Comparison of ENCODE assay signal across 8 mouse cellular contexts in the genomic region with DNA sequence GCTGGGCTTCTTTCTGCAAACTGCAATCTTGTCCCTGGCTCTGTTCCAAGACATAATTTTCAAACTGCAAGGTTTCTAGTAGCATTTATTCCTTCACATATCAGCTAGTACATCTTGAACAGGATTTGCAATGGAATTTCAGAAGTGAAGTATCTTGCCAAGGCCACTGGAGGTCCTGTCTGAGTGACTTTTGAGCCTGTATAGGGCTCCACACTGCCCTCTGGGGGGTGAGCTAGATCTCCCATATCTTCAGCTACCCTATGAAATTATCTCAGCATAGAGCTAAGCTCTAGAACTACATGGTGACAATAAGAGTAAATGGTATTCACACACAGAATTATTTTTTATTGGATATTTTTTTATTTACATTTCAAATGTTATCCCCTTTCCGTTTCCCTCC. TPM values are rescaled to one million over a fixed set of nuclear protein-coding genes. Genes with fewer than 3 reads are reported as not detected.
A peak's percentile ranks its signal among the peaks of the same experiment; 100 is the strongest.
DNase-seq lines count a peak whose midpoint lies in the region; ATAC-seq and TF ChIP-seq lines count a peak whose summit lies in the region.

No protein-coding gene starts in this region.

- no peak for ATAC-seq in heart, embryonic 11.5 days (replicated peaks; ENCODE audit: insufficient number of reproducible peaks, low FRiP score, low TSS enrichment)
- ATAC-seq in hematopoietic stem cell, adult 5-6 weeks (replicated peaks in 1 of 2; ENCODE audit: insufficient read depth in 1 of 2, low FRiP score in 2 of 2, low TSS enrichment in 1 of 2, low read depth in 1 of 2, poor library complexity in 2 of 2, severe bottlenecking in 2 of 2) = peak; percentile 83 to 97
- peak; percentile 100 for ATAC-seq in megakaryocyte progenitor cell, adult 5-6 weeks (replicated peaks; ENCODE audit: poor library complexity)

- H3K27ac ChIP-seq in heart, adult 2 months = no peak overlapping the region
- H3K27ac ChIP-seq in heart, embryonic 11.5 days (ENCODE audit: low read depth, low read length) = no peak overlapping the region
- H3K27ac ChIP-seq in CH12.LX (ENCODE audit: insufficient read depth, low read depth) = no peak overlapping the region

- no peaks in the 10 kb centered on the region for H3K27me3 ChIP-seq in heart, adult 2 months (ENCODE audit: control insufficient read depth, insufficient read depth, low read length)
- no peaks in the 10 kb centered on the region for H3K27me3 ChIP-seq in heart, embryonic 11.5 days (ENCODE audit: control insufficient read depth, insufficient read depth, low read length)
- no peaks in the 10 kb centered on the region for H3K27me3 ChIP-seq in CH12.LX (replicated peaks)

- H3K4me2 ChIP-seq in heart, embryonic 11.5 days = no peak overlapping the region
- no peak overlapping the region for H3K4me2 ChIP-seq in CH12.LX (ENCODE audit: insufficient read depth, low read depth, poor library complexity, severe bottlenecking)

- intact Hi-C loops in heart, adult 2 months (cut with DNase I) = no loop called here

- DNase-seq in heart, adult 2 months = peak in 1 of 2 experiments; percentile 31
- peak; percentile 76 for DNase-seq in CH12.LX (ENCODE audit: extremely low read depth)
- no peak for DNase-seq in cerebellum, adult 9-11 months
- no peak for DNase-seq in embryo, embryonic 10.5 days (ENCODE audit: low spot score)
- no peak for DNase-seq in urinary bladder, postnatal 25 days (ENCODE audit: low spot score)

- H3K79me2 ChIP-seq in heart, adult 2 months (replicated peaks; ENCODE audit: control insufficient read depth, insufficient read depth, low read length) = no peaks in the 10 kb centered on the region
- no peaks in the 10 kb centered on the region for H3K79me2 ChIP-seq in CH12.LX (replicated peaks; ENCODE audit: control insufficient read depth, extremely low read depth, insufficient read depth, poor library complexity, severe bottlenecking)

- H3K4me3 ChIP-seq in heart, adult 2 months = no peak overlapping the region
- H3K4me3 ChIP-seq in heart, embryonic 11.5 days (ENCODE audit: low read depth, low read length) = no peak overlapping the region
- no peak overlapping the region for H3K4me3 ChIP-seq in CH12.LX (replicated peaks in 1 of 3; ENCODE audit: low read depth in 2 of 3, low read length in 2 of 3, poor library complexity in 1 of 3)

- in situ Hi-C loops in CH12.LX (cut with MboI; ENCODE audit: low pct_ligation_motif_present, low pct_unique_long_range_greater_than_20kb, low sequenced_read_pairs) = no loop called here

- WGBS in heart, adult 2 months = 88% methylated on average over 1 of the region's 1 CpGs
- 96% methylated on average over 1 of the region's 1 CpGs for WGBS in heart, embryonic 11.5 days (ENCODE audit: insufficient replicate concordance)

- H3K36me3 ChIP-seq in heart, adult 2 months (ENCODE audit: control insufficient read depth, insufficient read depth, low read length) = no peaks in the 10 kb centered on the region
- H3K36me3 ChIP-seq in heart, embryonic 11.5 days (ENCODE audit: control insufficient read depth, insufficient read depth, low read length) = no peaks in the 10 kb centered on the region
- no peaks in the 10 kb centered on the region for H3K36me3 ChIP-seq in CH12.LX (replicated peaks in 1 of 2; ENCODE audit: control insufficient read depth in 1 of 2, insufficient read depth in 1 of 2, low read length in 1 of 2)

- no peaks in the 10 kb centered on the region for H3K9me3 ChIP-seq in heart, embryonic 11.5 days (replicated peaks; ENCODE audit: control insufficient read depth, low read length)
- no peaks in the 10 kb centered on the region for H3K9me3 ChIP-seq in CH12.LX (replicated peaks; ENCODE audit: low read length)

- TF ChIP-seq POLR2A in heart, adult 2 months (IDR thresholded peaks at IDR 0.05; ENCODE audit: insufficient read depth, low read depth, low read length) = no peak
- TF ChIP-seq POLR2A in CH12.LX (IDR thresholded peaks at IDR 0.05; ENCODE audit: low read depth, low read length) = no peak

- H3K9ac ChIP-seq in heart, adult 2 months (ENCODE audit: low read depth, low read length) = no peak overlapping the region
- no peak overlapping the region for H3K9ac ChIP-seq in heart, embryonic 11.5 days (ENCODE audit: low read depth, low read length)
- H3K9ac ChIP-seq in CH12.LX (ENCODE audit: insufficient read depth, low read depth) = no peak overlapping the region

- dilution Hi-C loops in CH12.LX (cut with MboI; ENCODE audit: extremely low pct_ligation_motif_present, extremely low pct_unique_long_range_greater_than_20kb, low sequenced_read_pairs) = no loop called here

- no peak for TF ChIP-seq EP300 in heart, adult 2 months (IDR thresholded peaks at IDR 0.05; ENCODE audit: insufficient read depth, low read depth, low read length)
- no peak for TF ChIP-seq EP300 in CH12.LX (IDR thresholded peaks at IDR 0.05; ENCODE audit: low read length)

- H3K4me1 ChIP-seq in heart, adult 2 months (ENCODE audit: control insufficient read depth, insufficient read depth, low read length) = no peaks in the 10 kb centered on the region
- H3K4me1 ChIP-seq in heart, embryonic 11.5 days (ENCODE audit: control insufficient read depth, insufficient read depth, low read length) = no peaks in the 10 kb centered on the region
- H3K4me1 ChIP-seq in CH12.LX (ENCODE audit: control insufficient read depth in 1 of 2, insufficient read depth in 2 of 2) = peaks cover 0 to 19% of the 10 kb centered on the region in 2 experiments; a peak in 2 of 4 replicates

- peak; percentile 80 for TF ChIP-seq RAD21 in CH12.LX (IDR thresholded peaks at IDR 0.05; ENCODE audit: low read depth, low read length)

- TF ChIP-seq CTCF in heart, adult 2 months (IDR thresholded peaks at IDR 0.05) = peak; percentile 53
- peak; percentile 30 to 100; a peak in 2 of 4 replicates for TF ChIP-seq CTCF in CH12.LX (conservative IDR thresholded peaks at IDR 0.05 in 1 of 2, IDR thresholded peaks at IDR 0.05 in 1 of 2; ENCODE audit: low read depth in 2 of 2, low read length in 2 of 2)

TF ChIP-seq in CH12.LX, 34 proteins besides CTCF, POLR2A, EP300 and RAD21:
- TF ChIP-seq JUND (conservative IDR thresholded peaks at IDR 0.05; ENCODE audit: low read depth, low read length) (0 out of 2 replicates have a peak, but pooled peaks have one; percentile 10), IRF4 (IDR thresholded peaks at IDR 0.05; ENCODE audit: low read depth, low read length) (0 out of 2 replicates have a peak, but pooled peaks have one; percentile 18), USF1 (IDR thresholded peaks at IDR 0.05; ENCODE audit: low read depth, low read length) (no peak), NELFE (IDR thresholded peaks at IDR 0.05; ENCODE audit: low read depth, low read length) (peak; percentile 69; the same call in 1 of the 2 replicates), SMC3 (IDR thresholded peaks at IDR 0.05; ENCODE audit: low read depth, low read length) (peak; percentile 98), TCF12 (IDR thresholded peaks at IDR 0.05; ENCODE audit: low read depth, low read length) (no peak), ZC3H11A (IDR thresholded peaks at IDR 0.05; ENCODE audit: low read depth, low read length) (peak; percentile 69)
TF ChIP-seq in CH12.LX: peak in this region for 5.

RNA-seq across cellular contexts. Expression of a gene that starts 2.9 kb away (rescaled TPM):
- 1 to 10 TPM in 1 of 2 experiments, under 1 TPM in 1; 0.82 to 1.2 TPM for total RNA-seq in heart, adult 2 months (2021)
- polyA plus RNA-seq in heart, adult 2 months (2012; rRNA removed) = 2.2 and 3.1 TPM in 2 replicates
- polyA plus RNA-seq in heart, embryonic 11.5 days (2014; fragmentation: Nextera tagmentation; extraction: Ambion mirVana) = 0.03 and 1.1 TPM in 2 replicates
- total RNA-seq in CH12.LX (2012; rRNA removed) = 1.0 and 1.2 TPM in 2 replicates
- total RNA-seq in CH12.LX (2014; rRNA removed) = 0.54 and 0.86 TPM in 2 replicates
- 1.8 and 2.1 TPM in 2 replicates for polyA plus RNA-seq in CH12.LX (2012; ENCODE audit: insufficient read length, low read depth)
- total RNA-seq in hematopoietic stem cell, adult 5-6 weeks (2017) = 0.84 and 3.2 TPM in 2 replicates
- 0.39 and 3.8 TPM in 2 replicates for total RNA-seq in megakaryocyte progenitor cell, adult 5-6 weeks (2015)
- 0.54 and 0.87 TPM in 2 replicates for total RNA-seq in megakaryocyte progenitor cell, adult 5-6 weeks (2017)

RNA-seq across cellular contexts. Expression of a gene that starts 16.7 kb away (rescaled TPM):
- under 1 TPM; 0.27 to 0.97 TPM for total RNA-seq in heart, adult 2 months (2021)
- polyA plus RNA-seq in heart, adult 2 months (2012; rRNA removed) = 1.7 TPM in 2 replicates
- polyA plus RNA-seq in heart, embryonic 11.5 days (2014; fragmentation: Nextera tagmentation; extraction: Ambion mirVana) = 0.39 TPM in 1 of 2 replicates, not detected in the other
- total RNA-seq in CH12.LX (2012; rRNA removed) (not detected in 2 replicates), CH12.LX (2014; rRNA removed) (not detected in 2 replicates)
- not detected in 2 replicates for polyA plus RNA-seq in CH12.LX (2012; ENCODE audit: insufficient read length, low read depth)
- 11.8 and 23.4 TPM in 2 replicates for total RNA-seq in hematopoietic stem cell, adult 5-6 weeks (2017)
- 75.3 and 101 TPM in 2 replicates for total RNA-seq in megakaryocyte progenitor cell, adult 5-6 weeks (2015)
- total RNA-seq in megakaryocyte progenitor cell, adult 5-6 weeks (2017) = 102 and 119 TPM in 2 replicates
